Mouse (Mus musculus) layer of hippocampus, postnatal 14 days (tissue): ENCODE data around the gene Aurka. TPM values are rescaled to one million over a fixed set of nuclear protein-coding genes. Genes with fewer than 3 reads are reported as not detected.

Experiments used
- DNase-seq, 2 experiments: peaks; one replicate each; pipeline ENCODE4 v3.0.0; 2021 to 2022; ENCODE audit warnings: low spot score in 2 of 2, mixed read lengths in 1 of 2
- total RNA-seq, 2 experiments: library from RNA; stranded (reverse); gene quantifications; 2 replicates each; pipeline ENCODE4 v1.2.3; 2021

The Aurka gene
- total RNA-seq, 2 experiments from 2014 or later: 2.6 to 2.9 TPM

- no peak for DNase-seq
These were observed 32.0 kb downstream of the Aurka start for GRCm38 (mm10) chr2:172338206-172338942.

DNA sequence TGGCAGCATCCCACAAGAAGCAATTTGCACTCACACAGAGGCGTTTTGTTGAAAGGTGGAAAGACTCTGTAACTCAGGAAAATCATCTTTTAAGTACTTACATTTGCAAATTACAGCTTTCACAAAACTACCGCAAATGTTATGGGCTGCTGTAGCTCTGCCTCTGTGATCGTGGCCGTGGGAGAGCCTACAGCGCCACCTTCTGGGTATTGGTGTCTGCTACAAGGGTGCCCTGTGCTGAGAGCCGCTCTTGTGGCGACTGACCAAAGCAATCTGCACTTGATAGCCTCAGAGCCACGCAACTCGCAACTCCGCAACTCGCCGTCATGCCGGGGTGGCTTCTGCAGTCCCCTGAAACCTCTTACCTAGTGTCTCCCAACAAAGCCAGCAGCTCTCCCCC, 41.2 kb downstream of the Aurka start:
- DNase-seq: peak; percentile 76 to 85

- no peak for DNase-seq
These were observed 42.1 kb downstream of the Aurka start for GRCm38 (mm10) chr2:172328248-172328647.

DNA sequence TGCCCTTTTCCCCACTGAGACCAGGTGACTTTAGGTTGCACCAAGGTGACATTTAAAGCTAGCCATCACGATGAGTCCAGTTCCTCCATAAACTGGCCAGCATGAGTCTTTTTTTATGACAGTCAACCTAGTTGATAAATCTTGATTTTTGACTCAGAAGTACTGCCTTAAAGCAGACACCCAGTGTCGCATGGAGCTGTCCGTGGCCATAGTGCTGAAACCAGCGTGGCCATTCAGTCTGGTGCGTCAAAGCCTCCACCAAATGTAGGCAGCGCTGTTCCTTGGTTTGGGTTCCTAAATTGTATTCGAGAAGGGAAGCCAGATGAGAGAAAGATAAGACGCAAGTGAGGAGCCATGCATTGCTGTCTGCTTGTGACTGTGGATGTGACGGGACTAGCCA, 49.5 kb downstream of the Aurka start:
- no peak for DNase-seq

DNA sequence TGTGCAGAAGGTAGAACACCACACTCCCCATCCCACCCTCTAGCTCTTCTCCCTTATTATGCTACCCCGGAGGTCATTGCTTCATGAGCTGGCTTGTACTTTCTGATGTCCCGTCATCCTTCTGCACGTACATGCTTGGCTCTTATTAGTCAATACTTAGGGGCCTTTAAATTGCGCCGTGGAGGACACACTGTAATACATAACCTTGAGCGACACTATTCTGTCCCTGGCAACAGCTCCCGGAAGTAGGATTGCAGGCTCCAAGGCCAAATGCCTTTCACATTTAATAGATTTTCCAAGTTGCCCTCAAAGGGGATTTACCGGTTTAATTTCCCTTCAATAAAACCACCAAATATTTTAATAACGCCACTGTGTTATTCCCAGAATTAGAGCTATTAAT, 58.6 kb downstream of the Aurka start:
- no peak for DNase-seq

DNA sequence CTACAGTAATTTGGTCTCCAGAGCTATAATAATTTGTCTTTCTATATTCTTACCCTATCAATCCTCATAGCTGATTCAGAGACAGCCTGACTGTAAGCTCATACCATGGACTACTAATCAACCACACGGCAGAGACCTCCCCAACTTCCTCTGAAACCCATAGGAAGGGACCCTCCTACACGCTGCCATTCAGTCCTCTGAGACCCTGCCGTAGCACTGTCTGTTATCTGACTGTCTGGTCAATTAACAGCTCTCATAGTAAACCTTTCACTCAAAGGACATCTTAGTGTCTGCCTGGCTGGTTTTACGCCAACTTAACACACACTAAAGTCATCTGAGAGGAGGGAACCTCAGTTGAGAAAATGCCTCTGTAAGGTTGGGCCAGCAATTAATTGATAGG, 63.8 kb downstream of the Aurka start:
- no peak for DNase-seq

Other genes with a start within 250 kb of the Aurka start
- gene Mc3r, start 122.0 kb downstream of the Aurka start, total RNA-seq: under 1 TPM; 0.19 to 0.37 TPM
- 10 to 100 TPM; 24.9 TPM for gene Fam210b, start 25.0 kb downstream of the Aurka start, total RNA-seq
- 10 to 100 TPM; 24.0 to 25.0 TPM for gene Cstf1, start 146 bp upstream of the Aurka start, total RNA-seq
- gene Cass4, start 23.3 kb upstream of the Aurka start, total RNA-seq: under 1 TPM; 0.51 to 0.64 TPM
- 10 to 100 TPM; 63.3 to 63.6 TPM for gene Rtf2, start 70.0 kb upstream of the Aurka start, total RNA-seq
- gene Gcnt7, start 88.1 kb upstream of the Aurka start, total RNA-seq: not detected
- under 1 TPM; 0.51 to 0.79 TPM for gene Fam209, start 102.0 kb upstream of the Aurka start, total RNA-seq
- gene Tfap2c, start 179.1 kb upstream of the Aurka start, total RNA-seq: 1 to 10 TPM in 1 of 2 experiments, under 1 TPM in 1; 0.79 to 1.1 TPM